Mouse (Mus musculus) embryonic facial prominence, embryonic 11.5 days (tissue): ENCODE data around the gene Mplkip. TPM values are rescaled to one million over a fixed set of nuclear protein-coding genes. Genes with fewer than 3 reads are reported as not detected.

Experiments used
- ATAC-seq: fragments of 200-750 bp; cut with Nextera tagmentation; replicated peaks from 2 replicates; pipeline ENCODE4 v1.8.0; 2017; ENCODE audit warnings: low read depth; ENCODE audit not compliant: insufficient number of reproducible peaks, low FRiP score, low TSS enrichment
- DNase-seq: peaks from one replicate; pipeline ENCODE4 v3.0.0-alpha.2; 2015; ENCODE audit warnings: low spot score
- H3K27ac ChIP-seq: fragments of 300-500 bp; sonication (generic); replicated peaks from 2 replicates; pipeline ENCODE4 v1.5.1; 2014; ENCODE audit warnings: mild to moderate bottlenecking, low read depth, low read length, control low read depth
- H3K27me3 ChIP-seq: fragments of 300-500 bp; sonication (generic); 2 replicates; pipeline ENCODE4 v1.6.1; 2014; ENCODE audit warnings: mild to moderate bottlenecking, low read length, moderate library complexity, mixed read lengths; ENCODE audit not compliant: control insufficient read depth, insufficient read depth
- H3K36me3 ChIP-seq: fragments of 300-500 bp; sonication (generic); replicated peaks from 2 replicates; pipeline ENCODE4 v1.6.1; 2014; ENCODE audit warnings: low read depth, mild to moderate bottlenecking, low read length, moderate library complexity, mixed read lengths; ENCODE audit not compliant: control insufficient read depth, insufficient read depth
- H3K4me1 ChIP-seq: fragments of 300-500 bp; sonication (generic); 2 replicates; pipeline ENCODE4 v1.6.1; 2014; ENCODE audit warnings: low read length, mixed read lengths; ENCODE audit not compliant: control insufficient read depth, insufficient read depth
- H3K4me2 ChIP-seq: fragments of 300-500 bp; sonication (generic); 2 replicates; pipeline ENCODE4 v1.6.1; 2014; ENCODE audit warnings: low read depth, mild to moderate bottlenecking, control low read depth, low read length, moderate library complexity
- H3K4me3 ChIP-seq: fragments of 300-500 bp; sonication (generic); 2 replicates; pipeline ENCODE4 v1.5.1; 2014; ENCODE audit warnings: low read depth, low read length, control low read depth
- H3K9ac ChIP-seq: fragments of 300-500 bp; sonication (generic); replicated peaks from 2 replicates; pipeline ENCODE4 v1.6.1; 2014; ENCODE audit warnings: mild to moderate bottlenecking, control low read depth, low read length
- H3K9me3 ChIP-seq: fragments of 300-500 bp; sonication (generic); replicated peaks from 2 replicates; pipeline ENCODE4 v1.6.1; 2016; ENCODE audit warnings: mild to moderate bottlenecking, low read length, inconsistent platforms, mixed read lengths; ENCODE audit not compliant: control insufficient read depth
- WGBS: fragments of 180-500 bp; shearing (Covaris S2); extraction: QIAGEN DNeasy Blood & Tissue Kit; methylation state at CpG from one replicate; pipeline ENCODE4 v1.1.7; 2014; 5-methylcytosine and 5-hydroxymethylcytosine counted together
- microRNA counts: library from miRNA; unstranded; fragments of <30 nt; microRNA quantifications from one replicate; lab custom pipeline; 2016
- microRNA-seq: library from miRNA; unstranded; fragments of <30 nt; microRNA quantifications from one replicate; pipeline ENCODE4, GENCODE M21; 2016; ENCODE audit warnings: borderline number of aligned reads
- polyA plus RNA-seq: library from polyadenylated mRNA; unstranded; fragments of >200 nt; fragmentation: Nextera tagmentation; extraction: Ambion mirVana; gene quantifications from 2 replicates; pipeline ENCODE4 v1.2.1, GENCODE M21; 2014

The Mplkip gene
- polyA plus RNA-seq, 1 experiment from 2014 or later: 63.7 TPM

DNA sequence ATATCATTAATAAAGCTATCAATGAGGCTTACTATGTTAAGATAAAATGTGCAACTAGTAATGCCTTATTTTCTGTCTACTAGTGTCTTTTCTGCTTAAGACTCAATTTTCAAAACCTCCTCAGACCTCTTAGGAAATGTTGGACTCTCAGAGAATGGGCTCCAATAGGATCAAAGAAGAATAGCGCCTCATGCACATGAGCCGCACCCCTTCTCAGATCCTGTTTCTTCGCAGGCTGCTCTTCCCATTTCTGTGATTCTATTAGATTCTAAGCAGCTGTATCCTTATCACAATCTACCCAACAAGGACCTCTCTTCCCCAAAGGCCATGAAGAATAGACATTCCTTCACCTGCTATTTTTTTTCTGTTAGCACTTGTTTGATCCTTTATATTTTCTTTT, 33.8 kb downstream of the Mplkip start:
- H3K9me3 ChIP-seq: no peaks in the 10 kb centered on the region
- no peak overlapping the region for H3K4me3 ChIP-seq
- H3K36me3 ChIP-seq: no peaks in the 10 kb centered on the region; the same call in 1 of the 2 replicates
- no peak overlapping the region for H3K4me2 ChIP-seq
- 89% methylated on average over 3 of the region's 3 CpGs for WGBS
- H3K27ac ChIP-seq: no peak overlapping the region
- no peak for DNase-seq
- H3K27me3 ChIP-seq: no peaks in the 10 kb centered on the region
- no peak overlapping the region for H3K9ac ChIP-seq
- ATAC-seq: no peak
- H3K4me1 ChIP-seq: no peaks in the 10 kb centered on the region

MicroRNAs encoded within 50 kb of the gene (microRNA counts, 519-probe panel; counts per million panel counts)
- not detected for microRNA mmu-miR-466i (lab: Ali Mortazavi, UCI)

Small RNA genes lying within 50 kb of the gene (microRNA-seq; reads per million reads assigned to microRNA genes)
- not detected for gene Mir466i

Other genes with a start within 250 kb of the Mplkip start
- gene Sugct, start 361 bp downstream of the Mplkip start, polyA plus RNA-seq: 3.3 and 5.2 TPM in 2 replicates
- gene Cdk13, start 109.9 kb downstream of the Mplkip start, polyA plus RNA-seq: 17.4 and 20.7 TPM in 2 replicates
- gene Rala, start 249.0 kb downstream of the Mplkip start, polyA plus RNA-seq: 114 and 121 TPM in 2 replicates